Mouse (Mus musculus) G1E-ER4 (cell line): ENCODE results near the gene Vmp1. TPM values are rescaled to one million over a fixed set of nuclear protein-coding genes. Genes with fewer than 3 reads are reported as not detected.
A peak's percentile ranks its signal among the peaks of the same experiment; 100 is the strongest.

Source experiments
- GATA1 ChIP-seq: IDR thresholded peaks from one replicate; pipeline ENCODE4 v1.8.0; 2012; ENCODE audit warnings: low read length, inconsistent platforms
- polyA plus RNA-seq: library from polyadenylated mRNA; stranded (reverse); fragments of >175 nt; gene quantifications from 2 replicates; pipeline ENCODE4 v1.2.3, GENCODE M21; 2012

The Vmp1 gene
- polyA plus RNA-seq, 1 experiment, result 25.3 TPM

- no peak for TF ChIP-seq GATA1
Observed at GRCm38 (mm10) chr11:86626714-86627113, 56.9 kb downstream of the Vmp1 start.

GRCm38 (mm10) chr11:86624237-86624941 lies 59.2 kb downstream of the Vmp1 start:
- TF ChIP-seq GATA1, result no peak

- TF ChIP-seq GATA1, result no peak
Observed at GRCm38 (mm10) chr11:86623402-86624010, 60.1 kb downstream of the Vmp1 start.

- TF ChIP-seq GATA1, result no peak
Observed at GRCm38 (mm10) chr11:86622191-86622912, 61.3 kb downstream of the Vmp1 start.

GRCm38 (mm10) chr11:86621139-86621538 lies 62.5 kb downstream of the Vmp1 start:
- no peak for TF ChIP-seq GATA1

- TF ChIP-seq GATA1, result no peak
Observed at GRCm38 (mm10) chr11:86618548-86619335, 64.9 kb downstream of the Vmp1 start.

GRCm38 (mm10) chr11:86614607-86615006 lies 69.0 kb downstream of the Vmp1 start:
- TF ChIP-seq GATA1, result no peak

- no peak for TF ChIP-seq GATA1
Observed at GRCm38 (mm10) chr11:86614056-86614530, 69.5 kb downstream of the Vmp1 start.

- TF ChIP-seq GATA1, result no peak
Observed at GRCm38 (mm10) chr11:86611991-86612390, 71.6 kb downstream of the Vmp1 start.

GRCm38 (mm10) chr11:86610239-86610638 lies 73.4 kb downstream of the Vmp1 start:
- peak; percentile 60 for TF ChIP-seq GATA1

- TF ChIP-seq GATA1, result no peak
Observed at GRCm38 (mm10) chr11:86607808-86608350, 75.8 kb downstream of the Vmp1 start.

- no peak for TF ChIP-seq GATA1
Observed at GRCm38 (mm10) chr11:86606621-86607339, 76.9 kb downstream of the Vmp1 start.

- no peak for TF ChIP-seq GATA1
Observed at GRCm38 (mm10) chr11:86604732-86605520, 78.7 kb downstream of the Vmp1 start.

GRCm38 (mm10) chr11:86604289-86604688 lies 79.3 kb downstream of the Vmp1 start:
- TF ChIP-seq GATA1, result no peak
